Mouse (Mus musculus) C2C12 (cell line): ENCODE measurements around the gene Nr5a2.

Source experiments
- CEBPB ChIP-seq: IDR thresholded peaks from one replicate; pipeline ENCODE4 v1.6.1; 2011; ENCODE audit warnings: low read depth, mild to moderate bottlenecking, control low read depth, moderate library complexity
- CTCF ChIP-seq: IDR thresholded peaks from one replicate; pipeline ENCODE4 v1.5.1; 2011; ENCODE audit not compliant: control insufficient read depth, insufficient read depth, insufficient read length
- MAX ChIP-seq: IDR thresholded peaks from one replicate; pipeline ENCODE4 v1.6.1; 2011; ENCODE audit warnings: mild to moderate bottlenecking, control low read depth
- MYOD1 ChIP-seq: IDR thresholded peaks from one replicate; pipeline ENCODE4 v1.6.1; 2011; ENCODE audit warnings: low read depth; ENCODE audit not compliant: control insufficient read depth, insufficient read length
- MYOG ChIP-seq: IDR thresholded peaks from one replicate; pipeline ENCODE4 v1.6.1; 2011; ENCODE audit not compliant: control insufficient read depth, insufficient read length; ENCODE audit errors: extremely low read depth
- USF1 ChIP-seq: IDR thresholded peaks from one replicate; pipeline ENCODE4 v1.6.1; 2011; ENCODE audit warnings: low read depth, mild to moderate bottlenecking, control low read depth, moderate library complexity

DNA sequence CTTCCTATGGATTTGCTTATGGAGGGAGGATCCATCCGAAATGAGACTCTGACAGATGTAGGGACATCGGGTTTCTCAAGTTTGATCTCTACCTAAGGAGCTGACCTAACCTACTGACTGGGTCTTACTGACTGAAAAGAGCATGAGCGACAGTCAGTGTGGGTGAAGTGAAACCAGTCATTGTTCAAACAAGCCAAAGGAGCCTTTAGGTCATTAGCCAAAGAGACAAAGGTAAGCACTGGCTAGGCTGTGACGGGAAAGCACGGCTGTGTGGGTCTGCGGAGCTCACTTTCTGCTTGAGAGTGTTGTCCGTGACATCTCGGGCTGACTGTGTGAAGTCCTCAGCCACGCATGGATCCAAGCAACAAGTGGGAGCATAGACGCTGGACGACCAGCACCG is 50.1 kb downstream of the Nr5a2 start:
- no peak for TF ChIP-seq CTCF
- TF ChIP-seq CEBPB = no peak
- no peak for TF ChIP-seq USF1
- TF ChIP-seq MAX = no peak
- no peak for TF ChIP-seq MYOD1
- no peak for TF ChIP-seq MYOG
